Mouse (Mus musculus): Measurements from ENCODE around the gene Emx1.

- TF ChIP-seq CTCF (IDR thresholded peaks at IDR 0.05; ENCODE audit: low read depth, low read length) (no peak), GATA1 (IDR thresholded peaks at IDR 0.05; ENCODE audit: borderline replicate concordance, low read length) (no peak)
Measured at GRCm38 (mm10) chr6:85187340-85188211, at the start of gene Emx1.
